In the genomic region with DNA sequence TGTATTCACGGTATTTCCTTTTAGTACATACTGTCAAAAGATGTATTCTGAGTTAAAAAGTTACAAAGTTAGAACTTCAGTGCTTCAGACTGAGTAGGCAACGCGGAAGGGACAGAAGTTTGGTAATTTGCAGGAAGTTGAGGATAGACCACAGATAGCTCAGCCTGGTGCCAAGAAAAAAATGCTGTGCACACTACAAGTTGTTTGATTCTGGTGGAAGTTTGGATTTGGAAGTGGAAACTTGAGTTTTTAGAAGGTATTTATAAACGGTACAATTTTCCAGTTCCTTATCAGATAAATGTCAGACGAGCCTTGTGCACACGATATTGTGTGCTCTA, we compare ENCODE assay signal across 7 mouse cellular contexts. TPM values are rescaled to one million over a fixed set of nuclear protein-coding genes. Genes with fewer than 3 reads are reported as not detected.
A peak's percentile ranks its signal among the peaks of the same experiment; 100 is the strongest.
DNase-seq lines count a peak whose midpoint lies in the region; ATAC-seq and TF ChIP-seq lines count a peak whose summit lies in the region.

No protein-coding gene starts in this region.

- H3K36me3 ChIP-seq in lung, postnatal 0 days (ENCODE audit: insufficient read depth, low read length): no peaks in the 10 kb centered on the region
- no peaks in the 10 kb centered on the region for H3K36me3 ChIP-seq in intestine, postnatal 0 days (ENCODE audit: control insufficient read depth, insufficient read depth)
- H3K36me3 ChIP-seq in neural tube, embryonic 13.5 days: no peaks in the 10 kb centered on the region

- peak overlapping the region; percentile 84 for H3K9ac ChIP-seq in lung, postnatal 0 days (replicated peaks; ENCODE audit: low read depth)
- H3K9ac ChIP-seq in intestine, postnatal 0 days (ENCODE audit: low read depth, low read length): peak overlapping the region; percentile 95
- H3K9ac ChIP-seq in neural tube, embryonic 13.5 days: peak overlapping the region; percentile 91; the same call in 1 of the 2 replicates

- H3K4me2 ChIP-seq in lung, postnatal 0 days (replicated peaks; ENCODE audit: low read depth, low read length): peak overlapping the region; percentile 70
- peak overlapping the region; percentile 73 for H3K4me2 ChIP-seq in intestine, postnatal 0 days (replicated peaks; ENCODE audit: low read depth)
- H3K4me2 ChIP-seq in neural tube, embryonic 13.5 days: peak overlapping the region; percentile 66

- no peaks in the 10 kb centered on the region for H3K27me3 ChIP-seq in lung, postnatal 0 days (replicated peaks; ENCODE audit: insufficient read depth, low read length)
- no peaks in the 10 kb centered on the region for H3K27me3 ChIP-seq in intestine, postnatal 0 days (replicated peaks; ENCODE audit: control insufficient read depth, insufficient read depth, low read length)
- H3K27me3 ChIP-seq in neural tube, embryonic 13.5 days: no peaks in the 10 kb centered on the region

- TF ChIP-seq POLR2A in cortical plate, adult 2 months (IDR thresholded peaks at IDR 0.05; ENCODE audit: extremely low read depth, insufficient read depth, low read length): no peak

- no peak for ATAC-seq in lung, postnatal 0 days
- no peak for ATAC-seq in intestine, postnatal 0 days
- no peak for ATAC-seq in neural tube, embryonic 13.5 days (ENCODE audit: low read depth)

- TF ChIP-seq CTCF in lung, postnatal 0 days (IDR thresholded peaks at IDR 0.05): no peak
- no peak for TF ChIP-seq CTCF in cortical plate, adult 2 months (IDR thresholded peaks at IDR 0.05; ENCODE audit: extremely low read depth, insufficient read depth, low read length)
- TF ChIP-seq CTCF in intestine, postnatal 0 days (IDR thresholded peaks at IDR 0.05; ENCODE audit: low read depth): no peak

- WGBS in lung, postnatal 0 days: 4% methylated on average over 6 of the region's 6 CpGs
- 3% methylated on average over 6 of the region's 6 CpGs for WGBS in intestine, postnatal 0 days
- 36% methylated on average over 6 of the region's 6 CpGs for WGBS in neural tube, embryonic 13.5 days

- H3K27ac ChIP-seq in lung, postnatal 0 days (ENCODE audit: low read length): no peak overlapping the region
- H3K27ac ChIP-seq in cortical plate, adult 2 months (ENCODE audit: insufficient read depth, low read length): no peak overlapping the region
- peak overlapping the region; percentile 98; the same call in 1 of the 2 replicates for H3K27ac ChIP-seq in intestine, postnatal 0 days (ENCODE audit: low read depth, low read length)
- H3K27ac ChIP-seq in neural tube, embryonic 13.5 days (replicated peaks): no peak overlapping the region

- H3K4me3 ChIP-seq in lung, postnatal 0 days (ENCODE audit: low read depth, low read length): peak overlapping the region; percentile 93
- H3K4me3 ChIP-seq in cortical plate, adult 2 months (ENCODE audit: insufficient read depth, low read length): peak overlapping the region; percentile 99; the same call in 1 of the 2 replicates
- peak overlapping the region; percentile 91 for H3K4me3 ChIP-seq in intestine, postnatal 0 days (ENCODE audit: low read depth, low read length)
- H3K4me3 ChIP-seq in neural tube, embryonic 13.5 days: peak overlapping the region; percentile 80

- TF ChIP-seq EP300 in lung, postnatal 0 days (IDR thresholded peaks at IDR 0.05): no peak

- peak; percentile 42 for DNase-seq in lung, postnatal 0 days (ENCODE audit: low spot score)
- no peak for DNase-seq in lung, postnatal 25 days (ENCODE audit: low spot score)
- no peak for DNase-seq in layer of hippocampus, adult 18-20 months (ENCODE audit: low spot score in 2 of 2)
- DNase-seq in spleen, postnatal 10 days (ENCODE audit: low spot score in 2 of 2): no peak

- H3K9me3 ChIP-seq in lung, postnatal 0 days (ENCODE audit: low read length): no peaks in the 10 kb centered on the region
- no peaks in the 10 kb centered on the region for H3K9me3 ChIP-seq in intestine, postnatal 0 days (ENCODE audit: control insufficient read depth)
- H3K9me3 ChIP-seq in neural tube, embryonic 13.5 days: no peaks in the 10 kb centered on the region

- 0 out of 2 replicates have a peak, but pooled peaks cover 5% of the 10 kb centered on the region for H3K4me1 ChIP-seq in lung, postnatal 0 days (ENCODE audit: insufficient read depth, low read depth, low read length)
- H3K4me1 ChIP-seq in cortical plate, adult 2 months (ENCODE audit: control insufficient read depth, insufficient read depth, low read length): peaks cover 9% of the 10 kb centered on the region
- H3K4me1 ChIP-seq in intestine, postnatal 0 days (replicated peaks; ENCODE audit: control insufficient read depth, insufficient read depth, low read length): peaks cover 6% of the 10 kb centered on the region
- H3K4me1 ChIP-seq in neural tube, embryonic 13.5 days (replicated peaks): peaks cover 29% of the 10 kb centered on the region

RNA-seq across cellular contexts. Expression of gene C1galt1, which starts 1.0 kb away (rescaled TPM):
- polyA plus RNA-seq in lung, postnatal 0 days (2015; fragmentation: Nextera tagmentation; extraction: Ambion mirVana): 5.2 and 5.7 TPM in 2 replicates
- 7.3 and 7.4 TPM in 2 replicates for polyA plus RNA-seq in cortical plate, adult 2 months (2012; rRNA removed)
- 8.3 and 8.7 TPM in 2 replicates for polyA plus RNA-seq in intestine, postnatal 0 days (2015; fragmentation: Nextera tagmentation; extraction: Ambion mirVana)
- polyA plus RNA-seq in neural tube, embryonic 13.5 days (2015; fragmentation: Nextera tagmentation; extraction: Ambion mirVana): 1.8 TPM in 2 replicates
- 1 to 10 TPM; 8.9 to 9.3 TPM for total RNA-seq in layer of hippocampus, adult 18-20 months (2021)
